Mouse (Mus musculus) ES-Bruce4 (cell line): ENCODE data around the gene Cwc27.

Source experiments
- CTCF ChIP-seq: IDR thresholded peaks from one replicate; pipeline ENCODE4 v1.8.1; 2011; ENCODE audit warnings: low read depth, low read length
- POLR2A ChIP-seq: IDR thresholded peaks from one replicate; pipeline ENCODE4 v1.8.1; 2011; ENCODE audit warnings: low read length; ENCODE audit not compliant: insufficient read depth

- TF ChIP-seq CTCF = no peak
- no peak for TF ChIP-seq POLR2A
These were observed 87.5 kb downstream of the Cwc27 start for GRCm38 (mm10) chr13:104729261-104730046.
